Mouse (Mus musculus): ENCODE results near the gene Cela3b.

DNA sequence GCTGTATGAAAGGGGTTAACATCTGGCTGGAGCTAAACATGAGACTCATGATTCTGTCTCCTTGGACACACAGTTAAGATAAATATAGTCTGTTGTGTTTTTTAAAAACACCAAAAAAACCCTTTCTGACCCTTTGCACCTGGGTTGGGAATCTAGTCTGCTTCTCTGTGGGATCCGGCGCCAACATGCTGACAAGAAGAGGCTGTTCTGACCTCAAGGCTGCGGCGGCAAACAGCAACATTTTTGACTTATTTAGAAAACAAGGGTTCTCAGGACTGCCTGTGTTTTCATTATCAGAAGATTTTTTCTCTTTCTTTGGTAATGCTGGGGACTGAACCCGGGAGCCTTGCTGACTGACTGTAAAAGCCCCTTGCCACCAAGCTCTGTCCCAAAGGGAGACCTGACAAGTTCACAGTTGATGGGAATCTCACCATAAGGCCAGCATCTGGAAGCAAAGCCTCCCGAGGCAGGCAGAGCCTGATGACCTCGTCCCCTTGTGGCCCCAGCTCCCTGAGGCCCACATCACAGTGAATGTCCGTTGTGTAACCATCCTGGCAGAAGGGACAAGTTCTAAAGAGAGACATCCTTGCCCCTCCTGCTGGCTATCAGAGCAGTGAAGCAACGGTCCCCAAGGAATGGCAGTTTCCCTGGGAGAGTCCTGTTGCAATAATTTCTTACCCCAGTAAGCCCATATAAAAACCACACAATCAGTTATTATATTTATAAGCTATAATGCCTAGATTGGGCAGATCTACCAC, 36.8 kb downstream of the Cela3b start:
- TF ChIP-seq POLR2A (IDR thresholded peaks at IDR 0.05; ENCODE audit: low read depth, low read length) (no peak), CTCF (IDR thresholded peaks at IDR 0.05; ENCODE audit: borderline replicate concordance, insufficient read depth, low read length) (no peak)
